Mouse (Mus musculus) cortical plate, adult 2 months (tissue): ENCODE measurements around the gene A530016L24Rik. TPM values are rescaled to one million over a fixed set of nuclear protein-coding genes. Genes with fewer than 3 reads are reported as not detected.

Experiments used
- H3K27ac ChIP-seq: fragments of 200-500 bp; 2 replicates; pipeline ENCODE4 v1.5.1; 2012; ENCODE audit warnings: low read length, control low read depth, inconsistent platforms; ENCODE audit not compliant: insufficient read depth
- H3K4me1 ChIP-seq: fragments of 200-500 bp; 2 replicates; pipeline ENCODE4 v1.6.1; 2011; ENCODE audit warnings: low read length; ENCODE audit not compliant: control insufficient read depth, insufficient read depth
- H3K4me3 ChIP-seq: fragments of 200-500 bp; 2 replicates; pipeline ENCODE4 v1.5.1; 2011; ENCODE audit warnings: mild to moderate bottlenecking, low read length, control low read depth; ENCODE audit not compliant: insufficient read depth
- CTCF ChIP-seq: fragments of 200-500 bp; IDR thresholded peaks from 2 replicates; pipeline ENCODE4 v1.5.1; 2011; ENCODE audit warnings: mild to moderate bottlenecking, control low read depth, low read length; ENCODE audit not compliant: insufficient read depth; ENCODE audit errors: extremely low read depth
- POLR2A ChIP-seq: fragments of 200-500 bp; IDR thresholded peaks from 2 replicates; pipeline ENCODE4 v1.6.1; 2011; ENCODE audit warnings: mild to moderate bottlenecking, low read length, control low read depth; ENCODE audit not compliant: insufficient read depth; ENCODE audit errors: extremely low read depth
- polyA plus RNA-seq: library from polyadenylated mRNA; depleted of rRNA; stranded (reverse); fragments of >200 nt; gene quantifications from 2 replicates; pipeline ENCODE4 v1.2.3, GENCODE M21; 2012

Gene A530016L24Rik
- polyA plus RNA-seq, 1 experiment: not detected

- H3K4me3 ChIP-seq: no peak overlapping the region
- TF ChIP-seq POLR2A: no peak
- 0 out of 2 replicates have a peak, but pooled peaks have one; percentile 17 for TF ChIP-seq CTCF
- H3K4me1 ChIP-seq: no peaks in the 10 kb centered on the region
- H3K27ac ChIP-seq: no peak overlapping the region
Observed at GRCm38 (mm10) chr12:112497731-112498130, 8.5 kb downstream of the A530016L24Rik start.

- no peak for TF ChIP-seq POLR2A
- peak; percentile 49 for TF ChIP-seq CTCF
- no peak overlapping the region for H3K4me3 ChIP-seq
- H3K4me1 ChIP-seq: no peaks in the 10 kb centered on the region
- H3K27ac ChIP-seq: no peak overlapping the region
Observed at GRCm38 (mm10) chr12:112498683-112499082, 9.4 kb downstream of the A530016L24Rik start.

GRCm38 (mm10) chr12:112503003-112503771 lies 13.9 kb downstream of the A530016L24Rik start:
- no peak for TF ChIP-seq CTCF
- no peak for TF ChIP-seq POLR2A
- H3K4me3 ChIP-seq: no peak overlapping the region
- peaks cover 15% of the 10 kb centered on the region for H3K4me1 ChIP-seq
- H3K27ac ChIP-seq: no peak overlapping the region

GRCm38 (mm10) chr12:112506267-112506666 lies 17.0 kb downstream of the A530016L24Rik start:
- Histone ChIP-seq H3K27ac (no peak overlapping the region), H3K4me1 (peaks cover 21% of the 10 kb centered on the region), H3K4me3 (no peak overlapping the region)
- TF ChIP-seq POLR2A (no peak), CTCF (no peak)

DNA sequence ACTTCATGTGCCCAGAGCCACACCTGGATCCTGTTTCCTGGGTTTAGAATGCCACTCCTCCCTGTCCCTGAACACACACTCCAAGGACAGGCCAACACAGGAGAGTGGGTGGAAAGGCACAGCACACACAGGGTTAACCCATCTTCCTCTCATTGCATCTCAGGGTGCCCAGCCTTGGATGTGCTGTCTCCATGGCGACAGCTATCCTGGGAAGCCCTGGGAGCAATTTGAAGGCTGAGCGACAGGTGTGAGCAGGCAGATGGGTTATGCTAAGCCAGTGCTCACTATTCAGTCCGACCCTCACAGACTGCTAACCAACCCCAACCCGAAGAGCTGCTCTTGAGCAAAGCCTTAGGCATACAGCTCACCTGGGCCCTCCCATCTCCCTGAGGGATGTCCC lies 18.0 kb downstream of the A530016L24Rik start:
- no peak overlapping the region for H3K27ac ChIP-seq
- peaks cover 21% of the 10 kb centered on the region for H3K4me1 ChIP-seq
- TF ChIP-seq CTCF: no peak
- no peak for TF ChIP-seq POLR2A
- no peak overlapping the region for H3K4me3 ChIP-seq

- Histone ChIP-seq H3K27ac (no peak overlapping the region), H3K4me1 (peaks cover 21% of the 10 kb centered on the region), H3K4me3 (no peak overlapping the region)
- TF ChIP-seq POLR2A (no peak), CTCF (no peak)
Observed at GRCm38 (mm10) chr12:112507984-112508383, 18.7 kb downstream of the A530016L24Rik start.

- TF ChIP-seq POLR2A: no peak
- no peak for TF ChIP-seq CTCF
- Histone ChIP-seq H3K4me1 (peaks cover 21% of the 10 kb centered on the region), H3K27ac (peak overlapping the region; percentile 82), H3K4me3 (peak overlapping the region; percentile 61)
Observed at GRCm38 (mm10) chr12:112510365-112510732, 21.1 kb downstream of the A530016L24Rik start.

DNA sequence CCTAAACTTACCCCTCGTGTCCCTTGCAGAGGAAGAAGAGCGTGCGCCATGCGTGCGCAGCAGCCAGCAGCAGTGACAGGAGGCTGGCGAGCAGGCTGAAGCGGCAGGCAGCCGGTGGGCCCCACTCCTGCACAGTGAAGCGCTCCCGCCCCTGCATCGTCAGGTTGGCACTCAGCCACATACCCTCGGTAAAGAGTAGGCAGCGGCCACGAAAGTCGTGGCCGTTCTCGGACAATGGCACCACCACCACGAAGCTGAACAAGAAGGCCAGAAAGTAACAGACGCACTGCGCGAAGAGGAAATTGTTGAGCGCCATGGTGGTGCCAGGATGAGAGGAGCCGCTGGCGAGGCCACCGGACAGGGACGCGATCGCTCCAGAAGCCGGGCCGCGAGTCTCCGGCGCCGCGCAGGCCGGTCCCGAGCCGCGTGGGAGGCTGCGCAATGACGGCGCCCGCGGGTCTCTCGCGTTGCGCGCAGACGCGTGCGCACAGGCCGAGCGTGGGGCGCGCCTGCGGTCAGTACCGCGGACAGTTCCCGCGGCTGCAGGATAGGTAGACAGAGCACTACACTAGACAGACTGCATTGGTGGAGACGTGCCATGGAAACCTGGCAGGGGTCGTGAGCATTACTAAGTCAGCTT lies 21.6 kb downstream of the A530016L24Rik start:
- peak overlapping the region; percentile 61 for H3K4me3 ChIP-seq
- peaks cover 17% of the 10 kb centered on the region for H3K4me1 ChIP-seq
- peak overlapping the region; percentile 82 for H3K27ac ChIP-seq
- TF ChIP-seq CTCF (no peak), POLR2A (peak; percentile 89)

- no peak overlapping the region for H3K4me3 ChIP-seq
- H3K27ac ChIP-seq: no peak overlapping the region
- peaks cover 2% of the 10 kb centered on the region; the same call in 1 of the 2 replicates for H3K4me1 ChIP-seq
- TF ChIP-seq POLR2A (no peak), CTCF (no peak)
Observed at GRCm38 (mm10) chr12:112514897-112515296, 25.6 kb downstream of the A530016L24Rik start.
